In genomic region chr6:35353846-35354621, GRCm38 (mm10) we compare ENCODE assay signal across 8 mouse cellular contexts. TPM values are rescaled to one million over a fixed set of nuclear protein-coding genes. Genes with fewer than 3 reads are reported as not detected.
A peak's percentile ranks its signal among the peaks of the same experiment; 100 is the strongest.
DNase-seq lines count a peak whose midpoint lies in the region; ATAC-seq and TF ChIP-seq lines count a peak whose summit lies in the region.
"Had no signal": no experiment of that assay in that cellular context is flagged by ENCODE, and none has a peak within 500 bp of the region (broad histone marks: within the 10 kb centered on the region; RNA-seq: fewer than 3 reads in every experiment).

No protein-coding gene starts in this region.

- H3K27ac ChIP-seq in stomach, embryonic 15.5 days = no peak overlapping the region
- no peak overlapping the region for H3K27ac ChIP-seq in stomach, postnatal 0 days (replicated peaks)
- no peak overlapping the region for H3K27ac ChIP-seq in forebrain, embryonic 11.5 days (ENCODE audit: low read depth, low read length)
- H3K27ac ChIP-seq in limb, embryonic 15.5 days = peak overlapping the region; percentile 22
- no peak overlapping the region for H3K27ac ChIP-seq in stomach, embryonic 16.5 days (ENCODE audit: low read length)

- WGBS in stomach, embryonic 15.5 days = 26% methylated on average over 15 of the region's 18 CpGs
- WGBS in stomach, postnatal 0 days = 21% methylated on average over 16 of the region's 18 CpGs
- WGBS in forebrain, embryonic 11.5 days = 6% methylated on average over 18 of the region's 18 CpGs
- 7% methylated on average over 18 of the region's 18 CpGs for WGBS in limb, embryonic 15.5 days
- WGBS in stomach, embryonic 16.5 days = 22% methylated on average over 15 of the region's 18 CpGs

- H3K4me2 ChIP-seq in stomach, embryonic 15.5 days = 0 out of 2 replicates have a peak overlapping the region, but pooled peaks have one; percentile 0
- H3K4me2 ChIP-seq in stomach, postnatal 0 days (replicated peaks; ENCODE audit: low read depth) = no peak overlapping the region
- H3K4me2 ChIP-seq in forebrain, embryonic 11.5 days (ENCODE audit: low read depth, low read length, severe bottlenecking) = peak overlapping the region; percentile 32
- peak overlapping the region; percentile 29; the same call in 1 of the 2 replicates for H3K4me2 ChIP-seq in limb, embryonic 15.5 days
- H3K4me2 ChIP-seq in stomach, embryonic 16.5 days (ENCODE audit: low read depth, low read length) = peak overlapping the region; percentile 17; the same call in 1 of the 2 replicates

- ATAC-seq in stomach, embryonic 15.5 days (ENCODE audit: insufficient read depth, low FRiP score, low read depth) = no peak
- ATAC-seq in stomach, postnatal 0 days (ENCODE audit: low FRiP score, low TSS enrichment) = no peak
- ATAC-seq in forebrain, embryonic 11.5 days (replicated peaks; ENCODE audit: low FRiP score) = peak; percentile 32
- no peak for ATAC-seq in limb, embryonic 15.5 days (ENCODE audit: insufficient number of reproducible peaks, low FRiP score, low TSS enrichment, low read depth)
- ATAC-seq in stomach, embryonic 16.5 days (ENCODE audit: insufficient read depth, low FRiP score) = no peak

- TF ChIP-seq EP300 in stomach, postnatal 0 days (optimal IDR thresholded peaks at IDR 0.05) = no peak

- H3K4me3 ChIP-seq in stomach, embryonic 15.5 days (replicated peaks) = no peak overlapping the region
- no peak overlapping the region for H3K4me3 ChIP-seq in stomach, postnatal 0 days (ENCODE audit: low read depth, low read length)
- no peak overlapping the region for H3K4me3 ChIP-seq in forebrain, embryonic 11.5 days (ENCODE audit: low read depth, low read length)
- no peak overlapping the region for H3K4me3 ChIP-seq in limb, embryonic 15.5 days
- H3K4me3 ChIP-seq in stomach, embryonic 16.5 days (replicated peaks; ENCODE audit: low read length) = no peak overlapping the region
- H3K4me3 ChIP-seq: erythroblast, embryonic 14.5 days had no signal

- H3K4me1 ChIP-seq in stomach, embryonic 15.5 days = peaks cover 9% of the 10 kb centered on the region; the same call in 1 of the 2 replicates
- H3K4me1 ChIP-seq in stomach, postnatal 0 days (replicated peaks; ENCODE audit: control insufficient read depth, insufficient read depth) = 0 out of 2 replicates have a peak, but pooled peaks cover 3% of the 10 kb centered on the region
- peaks cover 4% of the 10 kb centered on the region; the same call in 1 of the 2 replicates for H3K4me1 ChIP-seq in forebrain, embryonic 11.5 days (replicated peaks; ENCODE audit: control insufficient read depth, insufficient read depth, low read length)
- peaks cover 31% of the 10 kb centered on the region for H3K4me1 ChIP-seq in limb, embryonic 15.5 days
- peaks cover 10% of the 10 kb centered on the region; the same call in 1 of the 2 replicates for H3K4me1 ChIP-seq in stomach, embryonic 16.5 days (ENCODE audit: control insufficient read depth, insufficient read depth, low read length)

- intact Hi-C loops in left cerebral cortex, postnatal 10 days (cut with DNase I) = no loop called here

- H3K27me3 ChIP-seq in stomach, embryonic 15.5 days (replicated peaks) = no peaks in the 10 kb centered on the region
- H3K27me3 ChIP-seq in stomach, postnatal 0 days (ENCODE audit: control insufficient read depth, insufficient read depth, low read length) = no peaks in the 10 kb centered on the region
- no peaks in the 10 kb centered on the region; the same call in 1 of the 2 replicates for H3K27me3 ChIP-seq in forebrain, embryonic 11.5 days (ENCODE audit: control insufficient read depth, insufficient read depth, low read length)
- no peaks in the 10 kb centered on the region for H3K27me3 ChIP-seq in limb, embryonic 15.5 days
- H3K27me3 ChIP-seq in stomach, embryonic 16.5 days (ENCODE audit: control insufficient read depth, insufficient read depth, low read length) = no peaks in the 10 kb centered on the region

- DNase-seq in stomach, postnatal 0 days (ENCODE audit: low spot score) = no peak
- peak; percentile 67 for DNase-seq in forebrain, embryonic 11.5 days (ENCODE audit: low spot score)
- no peak for DNase-seq in gastrocnemius, postnatal 25 days
- DNase-seq in left cerebral cortex, postnatal 10 days (ENCODE audit: extremely low spot score in 1 of 2, low spot score in 2 of 2) = no peak

- no peaks in the 10 kb centered on the region for H3K9me3 ChIP-seq in stomach, embryonic 15.5 days
- no peaks in the 10 kb centered on the region for H3K9me3 ChIP-seq in stomach, postnatal 0 days (ENCODE audit: control insufficient read depth, low read length)
- H3K9me3 ChIP-seq in forebrain, embryonic 11.5 days (ENCODE audit: control insufficient read depth, low read length) = no peaks in the 10 kb centered on the region
- H3K9me3 ChIP-seq in limb, embryonic 15.5 days = no peaks in the 10 kb centered on the region
- H3K9me3 ChIP-seq in stomach, embryonic 16.5 days (replicated peaks; ENCODE audit: control insufficient read depth, low read length) = no peaks in the 10 kb centered on the region

- TF ChIP-seq CTCF in stomach, postnatal 0 days (IDR thresholded peaks at IDR 0.05; ENCODE audit: low read depth) = no peak

- no peaks in the 10 kb centered on the region for H3K36me3 ChIP-seq in stomach, embryonic 15.5 days
- no peaks in the 10 kb centered on the region for H3K36me3 ChIP-seq in stomach, postnatal 0 days (ENCODE audit: control insufficient read depth, insufficient read depth, low read length)
- H3K36me3 ChIP-seq in forebrain, embryonic 11.5 days (ENCODE audit: control insufficient read depth, insufficient read depth, low read length) = no peaks in the 10 kb centered on the region
- H3K36me3 ChIP-seq in limb, embryonic 15.5 days = no peaks in the 10 kb centered on the region
- no peaks in the 10 kb centered on the region for H3K36me3 ChIP-seq in stomach, embryonic 16.5 days (ENCODE audit: control insufficient read depth, insufficient read depth, low read length)

- no peak overlapping the region for H3K9ac ChIP-seq in stomach, embryonic 15.5 days
- no peak overlapping the region for H3K9ac ChIP-seq in stomach, postnatal 0 days (ENCODE audit: low read length)
- H3K9ac ChIP-seq in forebrain, embryonic 11.5 days (ENCODE audit: low read length) = no peak overlapping the region
- H3K9ac ChIP-seq in limb, embryonic 15.5 days = no peak overlapping the region
- H3K9ac ChIP-seq in stomach, embryonic 16.5 days (ENCODE audit: low read length) = no peak overlapping the region

RNA-seq across cellular contexts. Expression of gene Fam180a, which starts 28.1 kb away (rescaled TPM):
- polyA plus RNA-seq in stomach, embryonic 15.5 days (2015; fragmentation: Nextera tagmentation; extraction: Ambion mirVana) = 1.3 and 2.4 TPM in 2 replicates
- 0.97 and 1.6 TPM in 2 replicates for polyA plus RNA-seq in stomach, postnatal 0 days (2015; fragmentation: Nextera tagmentation; extraction: Ambion mirVana)
- polyA plus RNA-seq in forebrain, embryonic 11.5 days (2014; fragmentation: Nextera tagmentation; extraction: Ambion mirVana) = not detected in 2 replicates
- polyA plus RNA-seq in limb, embryonic 15.5 days (2015; fragmentation: Nextera tagmentation; extraction: Ambion mirVana) = 6.8 and 8.5 TPM in 2 replicates
- polyA plus RNA-seq in stomach, embryonic 16.5 days (2015; fragmentation: Nextera tagmentation; extraction: Ambion mirVana) = 1.8 and 1.9 TPM in 2 replicates
- total RNA-seq in gastrocnemius, postnatal 25 days (2021) = under 1 TPM; 0.32 to 0.56 TPM
- total RNA-seq in left cerebral cortex, postnatal 10 days (2021) = 1 to 10 TPM; 4.9 to 6.4 TPM
- polyA plus RNA-seq: erythroblast, embryonic 14.5 days had no signal

RNA-seq across cellular contexts. Expression of gene Slc13a4, which starts 46.1 kb away (rescaled TPM):
- polyA plus RNA-seq in stomach, embryonic 15.5 days (2015; fragmentation: Nextera tagmentation; extraction: Ambion mirVana) = 0.26 and 0.54 TPM in 2 replicates
- polyA plus RNA-seq in stomach, postnatal 0 days (2015; fragmentation: Nextera tagmentation; extraction: Ambion mirVana) = 0.12 and 0.21 TPM in 2 replicates
- polyA plus RNA-seq in forebrain, embryonic 11.5 days (2014; fragmentation: Nextera tagmentation; extraction: Ambion mirVana) = 0.15 and 0.32 TPM in 2 replicates
- 0.12 and 0.20 TPM in 2 replicates for polyA plus RNA-seq in limb, embryonic 15.5 days (2015; fragmentation: Nextera tagmentation; extraction: Ambion mirVana)
- 0.22 and 0.34 TPM in 2 replicates for polyA plus RNA-seq in stomach, embryonic 16.5 days (2015; fragmentation: Nextera tagmentation; extraction: Ambion mirVana)
- under 1 TPM; 0.18 to 0.27 TPM for total RNA-seq in gastrocnemius, postnatal 25 days (2021)
- total RNA-seq in left cerebral cortex, postnatal 10 days (2021) = 10 to 100 TPM; 10.5 TPM
- polyA plus RNA-seq: erythroblast, embryonic 14.5 days had no signal
